Mouse (Mus musculus) intestine, postnatal 0 days (tissue): ENCODE results near the gene Swap70. TPM values are rescaled to one million over a fixed set of nuclear protein-coding genes. Genes with fewer than 3 reads are reported as not detected.
A peak's percentile ranks its signal among the peaks of the same experiment; 100 is the strongest.

Source experiments
- ATAC-seq: fragments of 200-750 bp; cut with Nextera tagmentation; 2 replicates; pipeline ENCODE4 v1.8.0; 2017; ENCODE audit warnings: mild to moderate bottlenecking, moderate TSS enrichment, moderate library complexity
- H3K27ac ChIP-seq: fragments of 300-500 bp; sonication (generic); 2 replicates; pipeline ENCODE4 v1.5.1; 2014; ENCODE audit warnings: mild to moderate bottlenecking, low read depth, low read length, moderate library complexity
- H3K27me3 ChIP-seq: fragments of 300-500 bp; sonication (generic); replicated peaks from 2 replicates; pipeline ENCODE4 v1.6.1; 2014; ENCODE audit warnings: low read length, mixed read lengths; ENCODE audit not compliant: control insufficient read depth, insufficient read depth
- H3K36me3 ChIP-seq: fragments of 300-500 bp; sonication (generic); 2 replicates; pipeline ENCODE4 v1.6.1; 2014; ENCODE audit warnings: mild to moderate bottlenecking, moderate library complexity; ENCODE audit not compliant: control insufficient read depth, insufficient read depth
- H3K4me1 ChIP-seq: fragments of 300-500 bp; sonication (generic); replicated peaks from 2 replicates; pipeline ENCODE4 v1.6.1; 2014; ENCODE audit warnings: antibody characterized with exemption, low read length, mixed read lengths; ENCODE audit not compliant: control insufficient read depth, insufficient read depth
- H3K4me2 ChIP-seq: fragments of 300-500 bp; sonication (generic); replicated peaks from 2 replicates; pipeline ENCODE4 v1.6.1; 2014; ENCODE audit warnings: low read depth, mild to moderate bottlenecking, moderate library complexity
- H3K4me3 ChIP-seq: fragments of 300-500 bp; sonication (generic); 2 replicates; pipeline ENCODE4 v1.5.1; 2014; ENCODE audit warnings: low read depth, low read length
- H3K9ac ChIP-seq: fragments of 300-500 bp; sonication (generic); 2 replicates; pipeline ENCODE4 v1.6.1; 2014; ENCODE audit warnings: mild to moderate bottlenecking, low read depth, low read length
- H3K9me3 ChIP-seq: fragments of 300-500 bp; sonication (generic); 2 replicates; pipeline ENCODE4 v1.6.1; 2016; ENCODE audit warnings: mixed run types; ENCODE audit not compliant: control insufficient read depth
- CTCF ChIP-seq: sonication (generic); IDR thresholded peaks from 2 replicates; pipeline ENCODE4 v1.5.1; 2016; ENCODE audit warnings: low read depth, mild to moderate bottlenecking, control low read depth, antibody characterized with exemption, moderate library complexity
- WGBS: fragments of 180-500 bp; shearing (Covaris S2); extraction: QIAGEN DNeasy Blood & Tissue Kit; methylation state at CpG from one replicate; pipeline ENCODE4 v1.1.7; 2014; 5-methylcytosine and 5-hydroxymethylcytosine counted together
- polyA plus RNA-seq: library from polyadenylated mRNA; unstranded; fragments of >200 nt; fragmentation: Nextera tagmentation; extraction: Ambion mirVana; gene quantifications from 2 replicates; pipeline ENCODE4 v1.2.1, GENCODE M21; 2015

Gene Swap70
- polyA plus RNA-seq, 1 experiment from 2014 or later: 11.1 TPM

DNA sequence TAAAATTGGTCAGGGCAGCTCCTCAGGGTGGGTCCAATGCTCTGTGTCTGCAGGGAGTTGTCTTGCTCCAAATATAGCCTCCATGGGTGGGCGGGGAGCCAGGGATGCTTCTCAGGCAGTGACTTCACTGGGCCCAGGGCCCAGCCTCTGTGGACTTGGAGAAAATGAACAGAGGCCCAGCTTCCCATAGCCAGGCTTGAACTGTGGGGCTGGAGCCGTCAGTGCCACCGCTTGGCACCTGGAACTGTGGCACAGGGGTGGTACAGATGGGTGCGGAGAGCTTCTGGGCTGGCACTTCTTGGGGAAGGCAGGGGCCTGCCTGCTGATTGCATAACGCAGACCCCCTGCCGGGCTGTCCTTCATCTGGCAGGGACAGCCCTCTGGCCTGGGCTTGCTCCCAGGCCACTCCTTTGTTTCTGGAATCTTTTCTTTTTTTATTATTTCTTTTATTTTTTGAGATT is 67.2 kb downstream of the Swap70 start:
- H3K27me3 ChIP-seq: no peaks in the 10 kb centered on the region
- peaks cover 3% of the 10 kb centered on the region; the same call in 1 of the 2 replicates for H3K36me3 ChIP-seq
- H3K9ac ChIP-seq: no peak overlapping the region
- no peak overlapping the region for H3K4me2 ChIP-seq
- ATAC-seq: peak; percentile 14; the same call in 1 of the 2 replicates
- H3K4me3 ChIP-seq: no peak overlapping the region
- H3K9me3 ChIP-seq: no peaks in the 10 kb centered on the region
- WGBS: 68% methylated on average over 6 of the region's 6 CpGs
- TF ChIP-seq CTCF: no peak
- peak overlapping the region; percentile 35 for H3K27ac ChIP-seq
- H3K4me1 ChIP-seq: no peaks in the 10 kb centered on the region

GRCm38 (mm10) chr7:110289647-110290046 is 68.1 kb downstream of the Swap70 start:
- H3K27ac ChIP-seq: no peak overlapping the region
- no peak overlapping the region for H3K9ac ChIP-seq
- WGBS: 72% methylated on average over 4 of the region's 4 CpGs
- no peak overlapping the region for H3K4me3 ChIP-seq
- no peak for TF ChIP-seq CTCF
- H3K36me3 ChIP-seq: peaks cover 3% of the 10 kb centered on the region; the same call in 1 of the 2 replicates
- no peaks in the 10 kb centered on the region for H3K4me1 ChIP-seq
- no peak overlapping the region for H3K4me2 ChIP-seq
- H3K27me3 ChIP-seq: no peaks in the 10 kb centered on the region
- H3K9me3 ChIP-seq: no peaks in the 10 kb centered on the region
- ATAC-seq: no peak

GRCm38 (mm10) chr7:110296889-110297603 is 75.5 kb downstream of the Swap70 start:
- no peaks in the 10 kb centered on the region for H3K27me3 ChIP-seq
- no peak for TF ChIP-seq CTCF
- no peak overlapping the region for H3K4me3 ChIP-seq
- peak overlapping the region; percentile 69; the same call in 1 of the 2 replicates for H3K27ac ChIP-seq
- 0 out of 2 replicates have a peak overlapping the region, but pooled peaks have one; percentile 22 for H3K9ac ChIP-seq
- no peak; the same call in 1 of the 2 replicates for ATAC-seq
- H3K36me3 ChIP-seq: no peaks in the 10 kb centered on the region
- no peaks in the 10 kb centered on the region for H3K9me3 ChIP-seq
- 0 out of 2 replicates have a peak, but pooled peaks cover 2% of the 10 kb centered on the region for H3K4me1 ChIP-seq
- 32% methylated on average over 17 of the region's 17 CpGs for WGBS
- H3K4me2 ChIP-seq: no peak overlapping the region

GRCm38 (mm10) chr7:110297611-110298010 is 76.1 kb downstream of the Swap70 start:
- no peak overlapping the region for H3K4me3 ChIP-seq
- H3K27ac ChIP-seq: peak overlapping the region; percentile 69; the same call in 1 of the 2 replicates
- no peak for TF ChIP-seq CTCF
- H3K4me2 ChIP-seq: no peak overlapping the region
- H3K36me3 ChIP-seq: no peaks in the 10 kb centered on the region
- H3K27me3 ChIP-seq: no peaks in the 10 kb centered on the region
- no peaks in the 10 kb centered on the region for H3K9me3 ChIP-seq
- ATAC-seq: no peak
- 61% methylated on average over 4 of the region's 4 CpGs for WGBS
- 0 out of 2 replicates have a peak, but pooled peaks cover 3% of the 10 kb centered on the region for H3K4me1 ChIP-seq
- no peak overlapping the region for H3K9ac ChIP-seq

GRCm38 (mm10) chr7:110298090-110298489 is 76.6 kb downstream of the Swap70 start:
- Histone ChIP-seq H3K27ac (peak overlapping the region; percentile 69), H3K9ac (no peak overlapping the region), H3K36me3 (no peaks in the 10 kb centered on the region), H3K4me3 (no peak overlapping the region), H3K27me3 (no peaks in the 10 kb centered on the region), H3K4me1 (0 out of 2 replicates have a peak, but pooled peaks cover 3% of the 10 kb centered on the region), H3K4me2 (no peak overlapping the region), H3K9me3 (no peaks in the 10 kb centered on the region)
- TF ChIP-seq CTCF: no peak
- WGBS: 75% methylated on average over 7 of the region's 7 CpGs
- no peak for ATAC-seq

DNA sequence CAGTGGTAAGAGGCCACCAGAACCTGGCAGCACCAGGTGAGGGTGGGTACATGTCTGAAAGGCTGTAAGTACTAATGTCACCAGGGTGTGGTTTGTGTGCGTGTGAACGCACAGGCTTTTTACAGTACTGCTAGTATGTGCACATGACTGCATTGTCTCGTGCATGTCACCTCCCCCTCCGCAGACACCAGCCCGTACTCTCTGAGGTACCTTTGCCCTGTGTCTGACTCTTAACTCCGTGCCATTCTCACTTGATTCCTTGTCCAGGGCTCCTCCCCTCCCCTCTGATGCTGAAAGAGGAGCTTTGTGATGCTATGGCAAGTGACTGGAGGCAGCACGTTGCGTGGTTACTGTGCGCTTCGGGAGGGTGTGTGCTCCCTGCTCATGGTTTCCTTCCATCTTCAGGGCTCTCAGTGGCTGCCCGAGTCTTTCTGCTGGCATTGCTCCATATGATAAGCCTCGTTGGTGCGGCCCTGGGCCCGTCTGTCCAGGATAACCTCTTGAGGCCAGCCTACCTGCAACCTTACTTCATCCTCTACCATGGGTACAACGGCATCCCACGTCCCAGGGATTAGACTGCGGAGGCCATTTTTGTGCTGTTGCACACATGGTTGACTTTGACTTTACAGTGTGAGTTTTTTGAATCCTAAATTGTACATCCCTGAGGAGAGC is 77.4 kb downstream of the Swap70 start:
- Histone ChIP-seq H3K27me3 (no peaks in the 10 kb centered on the region), H3K4me2 (no peak overlapping the region)

More for the DNA sequence above, 77.4 kb downstream of the Swap70 start:
- no peak for TF ChIP-seq CTCF
- no peaks in the 10 kb centered on the region for H3K9me3 ChIP-seq
- ATAC-seq: peak; percentile 84
- H3K4me3 ChIP-seq: no peak overlapping the region
- no peak overlapping the region for H3K9ac ChIP-seq
- H3K36me3 ChIP-seq: no peaks in the 10 kb centered on the region
- WGBS: 72% methylated on average over 17 of the region's 17 CpGs
- peak overlapping the region; percentile 69 for H3K27ac ChIP-seq
- H3K4me1 ChIP-seq: 0 out of 2 replicates have a peak, but pooled peaks cover 3% of the 10 kb centered on the region
